Mouse (Mus musculus): ENCODE data around the gene Gm49388.
"Not testable (repeated sequence)": the region's sequence is repeated elsewhere in the genome, so short reads cannot be mapped to it uniquely, and the experiment has no call there.

Gene Gm49388

DNA sequence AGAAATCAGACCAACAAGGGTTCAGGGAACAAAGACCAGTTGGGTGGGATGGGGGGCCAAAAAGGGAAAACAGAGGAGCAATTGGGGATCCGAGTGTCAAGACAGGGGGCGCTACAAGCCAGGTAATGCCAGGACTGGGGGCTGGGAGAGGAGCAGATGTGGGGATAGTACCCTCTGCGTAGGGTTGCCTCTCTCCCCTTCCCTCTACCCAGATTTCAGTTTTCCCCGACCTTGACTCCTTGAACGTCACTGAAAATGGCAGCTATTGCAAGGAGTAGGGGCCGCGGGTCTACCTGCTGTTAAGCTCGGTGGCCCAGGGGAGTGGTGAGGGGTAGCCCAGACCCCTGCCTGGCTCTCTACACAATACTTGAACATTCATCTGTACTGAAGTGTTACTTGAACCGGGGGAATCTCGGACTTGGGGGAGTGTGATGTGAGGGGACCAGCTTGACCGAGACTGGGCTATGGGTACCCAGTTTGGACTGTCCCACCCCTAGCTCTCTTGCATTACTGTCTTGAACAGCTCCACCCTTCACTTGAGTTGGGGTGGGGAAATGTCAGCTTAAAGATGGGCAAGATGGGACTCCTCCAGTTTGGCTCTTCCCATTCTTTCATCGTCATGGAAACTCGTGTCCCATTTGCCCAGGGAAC lies 16.9 kb upstream of the Gm49388 start:
- peak; percentile 46 for DNase-seq (ENCODE audit: low spot score)

GRCm38 (mm10) chr7:127768997-127769593 lies 16.3 kb upstream of the Gm49388 start:
- DNase-seq (ENCODE audit: low spot score): peak; percentile 97

GRCm38 (mm10) chr7:127769651-127770038 lies 15.8 kb upstream of the Gm49388 start, which contains the start of gene Orai3:
Gene Orai3, plus strand, starts transcription at chr7:127769815.
- DNase-seq (ENCODE audit: low spot score): peak; percentile 86

GRCm38 (mm10) chr7:127770039-127770905 lies 15.1 kb upstream of the Gm49388 start:
- no peak for DNase-seq (ENCODE audit: low spot score)

GRCm38 (mm10) chr7:127771262-127771661 lies 14.1 kb upstream of the Gm49388 start:
- DNase-seq (ENCODE audit: low spot score): peak; percentile 59

- DNase-seq (ENCODE audit: low spot score): no peak
Observed at GRCm38 (mm10) chr7:127772080-127772479, 13.3 kb upstream of the Gm49388 start.

GRCm38 (mm10) chr7:127772557-127772956 lies 12.9 kb upstream of the Gm49388 start:
- no peak for DNase-seq (ENCODE audit: low spot score)

DNA sequence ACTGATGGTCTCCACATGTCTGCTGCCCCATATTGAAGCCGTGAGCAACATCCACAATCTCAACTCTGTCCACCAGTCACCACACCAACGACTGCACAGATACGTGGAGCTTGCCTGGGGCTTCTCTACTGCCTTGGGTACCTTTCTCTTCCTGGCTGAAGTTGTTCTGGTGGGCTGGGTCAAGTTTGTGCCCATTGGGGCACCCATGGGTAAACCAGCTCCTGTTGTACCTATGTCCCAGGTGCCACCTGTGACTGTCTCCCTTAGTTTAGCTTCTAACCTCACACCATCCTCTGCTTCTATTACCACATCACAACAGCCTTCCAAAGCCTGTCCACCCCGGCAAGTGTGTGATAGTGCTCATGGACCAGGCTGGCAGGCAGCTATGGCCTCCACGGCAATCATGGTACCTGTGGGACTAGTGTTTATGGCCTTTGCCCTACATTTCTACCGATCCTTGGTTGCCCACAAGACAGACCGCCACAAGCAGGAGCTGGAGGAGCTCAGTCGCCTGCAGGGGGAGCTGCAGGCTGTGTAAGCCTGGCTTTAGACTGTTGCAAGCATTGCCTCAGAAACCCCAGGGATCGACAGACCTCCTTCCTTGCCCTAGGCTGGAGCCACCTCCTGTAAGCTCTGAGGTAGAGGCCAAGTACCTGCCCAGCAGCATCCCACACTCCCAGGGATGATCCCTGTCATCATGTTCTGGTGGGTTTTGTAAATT lies 11.6 kb upstream of the Gm49388 start:
- DNase-seq (ENCODE audit: low spot score): peak; percentile 74

GRCm38 (mm10) chr7:127775837-127776236 lies 9.6 kb upstream of the Gm49388 start:
- not testable (repeated sequence) for DNase-seq (ENCODE audit: low spot score)

DNA sequence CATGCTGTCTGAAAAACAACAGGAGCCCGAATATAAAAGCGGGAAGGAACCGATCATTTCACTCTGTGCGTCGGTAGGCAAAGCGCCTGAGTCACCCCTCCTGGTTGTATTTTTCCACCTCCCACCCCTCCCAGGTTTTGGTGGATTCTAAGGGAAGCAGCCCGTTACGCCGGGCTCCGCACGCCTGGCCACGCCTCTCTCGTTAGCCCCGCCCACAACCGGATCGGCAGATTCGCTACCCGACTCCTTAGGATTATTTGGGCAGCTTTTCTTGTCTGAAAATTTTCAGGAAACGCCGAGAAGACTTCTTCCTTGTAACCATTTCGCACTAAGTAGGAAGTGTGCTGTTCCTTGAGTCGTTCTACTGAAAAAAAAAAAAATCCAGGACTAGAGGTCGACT lies 9.0 kb upstream of the Gm49388 start, which contains the start of gene Setd1a:
TSS of gene Setd1a (plus strand) at position 245 of the 400 bp plus-strand sequence.
- DNase-seq (ENCODE audit: low spot score): peak; percentile 88

GRCm38 (mm10) chr7:127776878-127777473 lies 8.4 kb upstream of the Gm49388 start:
- DNase-seq (ENCODE audit: low spot score): peak; percentile 96

GRCm38 (mm10) chr7:127777474-127778266 lies 7.7 kb upstream of the Gm49388 start:
- peak; percentile 54 for DNase-seq (ENCODE audit: low spot score)

DNA sequence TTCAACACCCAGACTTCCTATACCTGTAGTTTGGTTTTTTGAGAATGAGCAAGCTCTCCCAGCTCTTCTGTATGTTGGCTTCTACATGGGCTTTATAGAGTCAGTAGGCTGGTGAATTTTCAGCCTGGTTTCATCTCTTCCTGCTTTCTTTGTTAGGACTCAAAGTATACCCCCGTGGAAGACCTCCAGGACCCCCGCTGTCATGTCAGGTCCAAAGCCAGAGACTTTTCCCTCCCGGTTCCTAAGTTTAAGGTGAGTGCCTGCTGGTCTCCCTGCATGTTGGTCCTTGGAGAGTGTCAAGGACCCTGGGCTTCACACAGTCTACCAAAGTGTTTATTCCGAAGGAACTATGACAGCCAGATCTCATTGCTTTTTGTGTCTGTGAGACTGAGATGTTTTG lies 7.1 kb upstream of the Gm49388 start:
- no peak for DNase-seq (ENCODE audit: low spot score)

DNA sequence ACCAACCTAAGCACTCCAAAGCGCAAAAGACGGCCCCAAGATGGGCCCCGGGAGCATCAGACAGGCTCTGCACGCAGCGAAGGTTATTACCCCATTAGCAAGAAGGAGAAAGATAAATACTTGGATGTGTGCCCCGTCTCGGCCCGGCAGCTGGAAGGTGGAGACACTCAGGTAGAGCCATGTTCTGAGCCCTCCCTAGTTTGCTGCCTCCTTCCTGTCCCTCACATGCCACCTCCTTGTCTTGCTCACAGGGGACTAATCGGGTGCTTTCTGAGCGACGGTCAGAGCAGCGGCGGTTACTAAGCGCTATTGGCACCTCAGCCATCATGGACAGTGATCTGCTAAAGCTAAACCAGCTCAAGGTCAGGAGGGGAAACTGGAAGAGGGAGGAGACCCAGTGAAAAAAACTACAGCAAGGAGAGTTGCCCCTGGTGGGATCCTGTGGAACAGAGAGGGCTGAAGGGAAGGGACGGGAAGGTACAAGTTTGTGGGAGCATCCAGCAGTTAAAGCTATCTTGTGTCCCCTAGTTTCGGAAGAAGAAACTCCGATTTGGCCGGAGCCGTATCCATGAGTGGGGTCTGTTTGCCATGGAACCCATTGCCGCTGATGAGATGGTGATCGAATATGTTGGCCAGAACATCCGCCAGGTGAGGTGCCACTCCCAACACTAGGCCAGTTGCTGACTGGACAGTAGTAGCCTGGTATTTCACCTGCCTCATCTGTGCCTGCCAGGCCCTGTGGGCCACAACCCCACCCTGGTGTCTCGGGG lies 11.9 kb downstream of the Gm49388 start:
- no peak for DNase-seq (ENCODE audit: low spot score)

GRCm38 (mm10) chr7:127798591-127798990 lies 13.2 kb downstream of the Gm49388 start:
- no peak for DNase-seq (ENCODE audit: low spot score)

- DNase-seq (ENCODE audit: low spot score): no peak
Observed at GRCm38 (mm10) chr7:127799211-127799610, 13.8 kb downstream of the Gm49388 start.

- no peak for DNase-seq (ENCODE audit: low spot score)
Observed at GRCm38 (mm10) chr7:127799738-127800137, 14.3 kb downstream of the Gm49388 start.

DNA sequence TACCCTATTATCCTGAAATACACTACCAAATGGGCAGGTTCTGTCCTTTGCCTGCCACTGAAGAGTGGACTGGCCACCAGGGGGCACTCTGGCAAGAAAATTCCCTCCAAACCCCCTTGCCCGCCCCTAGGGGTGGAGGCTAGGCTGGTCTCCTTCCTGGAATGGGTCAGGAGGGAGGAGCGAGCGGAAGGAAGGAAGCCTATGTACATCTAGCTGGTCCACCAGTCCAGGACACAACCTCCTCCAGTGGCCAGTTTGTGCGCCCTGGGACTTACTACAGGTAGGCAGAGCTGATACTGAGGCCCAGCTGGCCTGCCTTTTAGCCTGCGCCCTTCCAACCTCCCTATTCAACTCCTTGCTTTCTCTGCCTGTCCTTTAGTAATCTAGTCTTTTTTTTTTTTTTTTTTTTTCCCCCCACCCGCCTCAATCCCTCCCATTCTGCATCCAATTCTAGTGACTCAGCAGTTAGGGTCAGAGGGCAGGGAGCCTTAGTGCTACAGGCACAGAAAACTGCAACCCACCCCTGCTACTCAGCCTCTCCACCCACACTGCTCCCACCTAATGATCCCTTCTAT lies 15.1 kb downstream of the Gm49388 start, which contains the start of gene Hsd3b7:
TSS of gene Hsd3b7 (plus strand) at position 170 of the 575 bp plus-strand sequence.
- peak; percentile 90 for DNase-seq (ENCODE audit: low spot score)

- peak; percentile 52 for DNase-seq (ENCODE audit: low spot score)
Observed at GRCm38 (mm10) chr7:127801010-127801621, 15.7 kb downstream of the Gm49388 start.

Data from layer of hippocampus, adult 11-12 months (tissue).